Mouse (Mus musculus) neural tube, embryonic 13.5 days (tissue): ENCODE data around the gene Fmo2. TPM values are rescaled to one million over a fixed set of nuclear protein-coding genes. Genes with fewer than 3 reads are reported as not detected.

Experiments used
- ATAC-seq: fragments of 200-750 bp; cut with Nextera tagmentation; 2 replicates; pipeline ENCODE4 v1.8.0; 2017; ENCODE audit warnings: low read depth, mild to moderate bottlenecking, moderate TSS enrichment, moderate library complexity
- H3K27ac ChIP-seq: fragments of 300-500 bp; sonication (generic); replicated peaks from 2 replicates; pipeline ENCODE4 v1.5.1; 2015; ENCODE audit warnings: moderate library complexity, mild to moderate bottlenecking, inconsistent platforms
- H3K27me3 ChIP-seq: fragments of 300-500 bp; sonication (generic); 2 replicates; pipeline ENCODE4 v1.6.1; 2015; ENCODE audit warnings: mild to moderate bottlenecking, inconsistent platforms
- H3K36me3 ChIP-seq: fragments of 300-500 bp; sonication (generic); 2 replicates; pipeline ENCODE4 v1.6.1; 2015; ENCODE audit warnings: mild to moderate bottlenecking, inconsistent platforms
- H3K4me1 ChIP-seq: fragments of 300-500 bp; sonication (generic); replicated peaks from 2 replicates; pipeline ENCODE4 v1.6.1; 2015; ENCODE audit warnings: inconsistent platforms
- H3K4me2 ChIP-seq: fragments of 300-500 bp; sonication (generic); 2 replicates; pipeline ENCODE4 v1.6.1; 2015; ENCODE audit warnings: inconsistent platforms, mild to moderate bottlenecking, moderate library complexity
- H3K4me3 ChIP-seq: fragments of 300-500 bp; sonication (generic); 2 replicates; pipeline ENCODE4 v1.5.1; 2015; ENCODE audit warnings: mild to moderate bottlenecking, inconsistent platforms
- H3K9ac ChIP-seq: fragments of 300-500 bp; sonication (generic); 2 replicates; pipeline ENCODE4 v1.6.1; 2015; ENCODE audit warnings: moderate library complexity, mild to moderate bottlenecking, inconsistent platforms
- H3K9me3 ChIP-seq: fragments of 300-500 bp; sonication (generic); 2 replicates; pipeline ENCODE4 v1.6.1; 2016; ENCODE audit warnings: inconsistent platforms
- WGBS: fragments of 180-500 bp; shearing (Covaris S2); methylation state at CpG from one replicate; pipeline ENCODE4 v1.1.7; 2015; 5-methylcytosine and 5-hydroxymethylcytosine counted together
- polyA plus RNA-seq: library from polyadenylated mRNA; unstranded; fragments of >200 nt; fragmentation: Nextera tagmentation; extraction: Ambion mirVana; gene quantifications from 2 replicates; pipeline ENCODE4 v1.2.1, GENCODE M21; 2015

The Fmo2 gene
- polyA plus RNA-seq, 1 experiment from 2014 or later = 2.2 TPM

DNA sequence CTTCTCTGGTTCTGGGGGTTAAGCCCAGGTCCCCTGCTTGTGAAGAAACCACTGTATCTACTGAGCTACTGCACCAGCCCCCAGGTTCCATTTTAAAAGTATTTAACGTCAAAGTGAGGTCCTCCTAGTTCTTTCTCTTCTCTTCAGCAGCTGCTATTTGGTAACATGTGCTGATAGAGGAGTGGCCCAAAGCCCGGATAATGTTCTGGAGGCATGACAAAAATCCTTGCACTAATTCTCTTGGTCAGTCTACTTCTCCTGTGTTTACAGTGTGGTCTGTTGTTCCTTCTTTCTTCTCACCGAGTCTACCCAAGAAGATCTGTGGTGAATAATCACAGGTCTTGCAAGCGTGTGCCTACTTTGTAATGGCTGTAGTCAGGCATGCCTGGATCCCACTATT, 15.8 kb downstream of the Fmo2 start:
- 84% methylated on average over 4 of the region's 4 CpGs for WGBS
- Histone ChIP-seq H3K27ac (no peak overlapping the region), H3K4me2 (no peak overlapping the region), H3K4me1 (no peaks in the 10 kb centered on the region), H3K9ac (no peak overlapping the region), H3K9me3 (no peaks in the 10 kb centered on the region), H3K4me3 (no peak overlapping the region), H3K27me3 (no peaks in the 10 kb centered on the region), H3K36me3 (no peaks in the 10 kb centered on the region)
- ATAC-seq = no peak

DNA sequence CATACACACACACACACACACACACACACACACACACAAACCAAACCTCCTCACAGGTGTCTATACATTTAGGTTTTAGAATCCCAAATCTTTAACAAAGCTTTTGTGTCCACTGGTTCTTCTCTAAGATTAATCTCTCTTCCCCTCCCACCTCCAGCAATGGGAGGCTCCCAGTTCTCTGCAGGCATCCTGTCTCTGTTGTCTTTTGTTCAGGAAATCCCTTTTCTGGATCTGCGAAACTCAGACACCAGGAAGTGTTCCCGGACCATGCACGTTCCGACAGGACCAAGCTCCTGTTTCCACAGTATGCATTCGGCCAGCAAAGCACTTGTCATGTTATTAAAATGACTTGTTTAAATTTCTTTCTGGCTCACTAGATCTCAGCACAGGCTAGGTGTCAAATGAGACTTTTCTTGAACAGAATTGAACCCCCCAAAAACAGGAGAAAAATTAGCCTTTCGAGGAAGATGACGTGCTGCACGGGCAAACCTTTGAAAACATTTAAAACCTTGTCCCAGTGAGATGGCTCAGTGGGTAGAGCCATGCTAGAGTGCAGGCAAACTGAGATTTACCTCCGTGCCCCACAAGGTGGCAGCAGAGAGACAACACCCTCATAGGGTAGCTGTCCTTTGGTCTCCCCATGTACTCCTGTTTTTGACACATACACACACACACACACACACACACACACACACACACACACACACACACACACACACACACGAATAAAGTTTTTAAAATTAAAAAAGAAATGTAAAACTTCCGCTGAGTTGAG, 18.7 kb downstream of the Fmo2 start:
- Histone ChIP-seq H3K9me3 (no peaks in the 10 kb centered on the region), H3K27me3 (no peaks in the 10 kb centered on the region), H3K4me3 (no peak overlapping the region), H3K36me3 (no peaks in the 10 kb centered on the region), H3K27ac (no peak overlapping the region), H3K9ac (no peak overlapping the region), H3K4me1 (no peaks in the 10 kb centered on the region), H3K4me2 (no peak overlapping the region)
- ATAC-seq = no peak
- WGBS = 56% methylated on average over 11 of the region's 11 CpGs

DNA sequence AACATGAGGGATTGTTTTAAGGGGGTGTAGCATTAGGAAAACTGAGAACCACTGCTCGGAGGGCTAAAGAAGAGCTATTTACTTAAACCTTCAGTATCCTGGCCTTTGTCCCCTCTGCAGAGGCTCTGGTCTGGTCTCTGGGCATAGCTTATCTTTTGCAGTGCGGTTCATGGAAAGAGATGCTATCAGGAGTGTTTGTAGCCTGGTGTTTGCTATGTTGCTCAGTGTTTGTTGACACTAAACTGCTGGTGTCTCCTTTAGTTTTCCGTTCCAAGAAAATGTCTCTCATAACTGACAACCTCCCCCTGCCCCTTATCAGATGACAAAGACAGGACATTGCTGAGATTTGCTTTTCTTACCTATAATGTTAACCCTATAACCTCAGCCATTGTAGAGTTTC, 23.4 kb downstream of the Fmo2 start:
- H3K9me3 ChIP-seq = no peaks in the 10 kb centered on the region
- ATAC-seq = no peak

DNA sequence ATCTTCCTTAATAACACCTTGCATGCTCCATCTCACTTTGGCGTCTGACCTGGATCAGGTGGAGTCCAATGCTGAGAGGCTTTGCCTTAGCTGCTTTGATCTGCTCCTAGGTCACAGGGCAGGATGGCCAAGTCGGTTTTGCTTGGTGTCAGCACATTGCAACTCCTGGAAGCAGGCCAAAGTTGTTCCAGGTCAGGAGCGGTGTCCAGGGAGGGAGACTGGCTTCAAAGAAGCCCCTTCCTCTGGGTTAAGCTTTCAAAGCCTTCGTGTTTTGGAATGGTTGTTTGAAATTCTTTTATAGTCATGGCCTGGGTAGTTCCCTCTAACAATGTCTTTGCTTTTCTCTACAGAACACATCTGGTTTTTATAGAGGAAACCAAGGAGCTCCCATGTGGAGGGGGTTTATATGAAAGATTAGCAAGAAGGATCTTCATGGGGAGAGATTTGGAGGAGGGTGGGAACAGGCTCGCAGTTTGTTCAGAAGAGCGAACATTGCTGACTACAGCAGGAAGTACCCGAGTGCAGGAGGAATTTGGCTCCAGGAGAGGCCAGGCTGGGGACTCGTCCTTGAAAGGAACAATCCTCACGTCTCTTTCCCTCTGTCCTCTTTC, 26.7 kb downstream of the Fmo2 start:
- Histone ChIP-seq H3K36me3 (no peaks in the 10 kb centered on the region), H3K4me3 (no peak overlapping the region), H3K9me3 (0 out of 2 replicates have a peak, but pooled peaks cover 4% of the 10 kb centered on the region), H3K27me3 (no peaks in the 10 kb centered on the region), H3K4me2 (no peak overlapping the region), H3K27ac (peak overlapping the region; percentile 28; the same call in 1 of the 2 replicates), H3K9ac (no peak overlapping the region), H3K4me1 (no peaks in the 10 kb centered on the region)
- WGBS = 72% methylated on average over 9 of the region's 9 CpGs
- no peak for ATAC-seq

More for the DNA sequence above, 23.4 kb downstream of the Fmo2 start:
- no peak overlapping the region for H3K4me2 ChIP-seq
- 87% methylated on average over 3 of the region's 3 CpGs for WGBS
- H3K27me3 ChIP-seq = no peaks in the 10 kb centered on the region
- no peaks in the 10 kb centered on the region for H3K36me3 ChIP-seq
- no peaks in the 10 kb centered on the region for H3K4me1 ChIP-seq
- no peak overlapping the region for H3K4me3 ChIP-seq
- no peak overlapping the region for H3K27ac ChIP-seq
- H3K9ac ChIP-seq = no peak overlapping the region

DNA sequence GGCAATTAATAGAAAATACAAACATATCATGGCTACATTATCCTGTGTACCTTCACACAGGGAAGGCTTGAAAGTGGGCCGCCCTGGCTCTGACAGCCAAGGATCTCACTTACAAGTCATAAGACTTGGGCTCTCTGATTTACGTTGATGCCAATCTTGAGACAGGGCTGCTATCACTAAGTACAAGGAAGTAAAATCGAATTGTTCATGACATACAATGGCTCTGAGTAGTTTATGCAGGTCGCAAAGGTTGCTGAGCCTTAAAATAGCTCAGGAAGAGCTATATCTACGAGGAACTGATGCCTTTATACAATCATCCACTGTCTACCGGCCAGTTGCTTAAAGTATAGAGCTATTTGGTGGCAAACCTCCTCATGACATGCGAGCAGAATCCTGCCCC, 27.5 kb downstream of the Fmo2 start:
- Histone ChIP-seq H3K4me2 (no peak overlapping the region), H3K9me3 (0 out of 2 replicates have a peak, but pooled peaks cover 4% of the 10 kb centered on the region)
- 79% methylated on average over 7 of the region's 7 CpGs for WGBS

DNA sequence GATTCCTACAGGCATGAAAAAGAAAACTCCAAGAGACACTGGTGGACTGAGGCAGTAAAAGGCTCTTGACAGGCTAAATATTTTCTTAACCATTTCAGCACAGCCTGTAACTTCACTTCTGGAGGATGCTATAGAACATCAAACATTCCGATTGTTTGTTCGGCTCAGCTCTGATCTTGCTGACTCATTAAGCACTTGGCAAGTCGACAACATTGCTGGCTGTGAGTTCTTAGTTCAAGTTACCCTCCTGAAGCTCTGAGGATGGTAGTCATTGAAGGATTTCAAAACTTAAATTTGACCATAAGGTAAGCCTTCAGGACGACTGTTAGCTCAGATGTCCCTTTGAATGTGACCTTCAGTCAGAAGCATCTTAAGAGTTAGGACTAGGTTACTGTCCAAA, 31.1 kb downstream of the Fmo2 start:
- ATAC-seq = no peak
- no peak overlapping the region for H3K27ac ChIP-seq
- no peak overlapping the region for H3K4me3 ChIP-seq
- H3K4me2 ChIP-seq = no peak overlapping the region
- no peaks in the 10 kb centered on the region for H3K27me3 ChIP-seq
- H3K36me3 ChIP-seq = no peaks in the 10 kb centered on the region
- peaks cover 2% of the 10 kb centered on the region; the same call in 1 of the 2 replicates for H3K4me1 ChIP-seq
- H3K9ac ChIP-seq = no peak overlapping the region
- WGBS = 89% methylated on average over 4 of the region's 4 CpGs
- 0 out of 2 replicates have a peak, but pooled peaks cover 4% of the 10 kb centered on the region for H3K9me3 ChIP-seq

More for the DNA sequence above, 27.5 kb downstream of the Fmo2 start:
- no peak for ATAC-seq
- Histone ChIP-seq H3K9ac (no peak overlapping the region), H3K4me3 (no peak overlapping the region), H3K4me1 (no peaks in the 10 kb centered on the region), H3K27me3 (no peaks in the 10 kb centered on the region), H3K27ac (no peak overlapping the region), H3K36me3 (no peaks in the 10 kb centered on the region)

DNA sequence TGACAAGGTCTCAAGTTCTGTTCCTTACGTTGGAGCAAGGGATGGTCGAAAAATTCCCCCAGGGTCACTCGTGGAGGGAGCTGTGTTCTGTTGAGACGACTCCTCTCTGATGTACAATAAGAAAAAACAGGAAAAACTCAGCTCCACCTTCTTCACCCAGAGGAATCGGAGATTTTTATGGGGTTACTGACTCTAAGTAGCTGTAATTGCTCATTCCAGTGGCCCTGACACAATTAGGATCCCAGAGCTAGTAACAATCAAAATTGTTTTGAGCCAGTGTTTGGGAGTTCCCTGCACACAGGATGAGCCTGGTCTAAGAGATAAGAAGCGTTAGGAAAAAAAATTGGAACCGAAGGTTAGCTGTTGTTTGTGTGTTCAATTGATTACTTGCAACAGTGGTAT, 32.2 kb downstream of the Fmo2 start, which contains the start of gene Fmo1:
Gene Fmo1, minus strand, starts transcription at position 331 of the 402 bp plus-strand sequence.
- no peaks in the 10 kb centered on the region for H3K27me3 ChIP-seq
- H3K36me3 ChIP-seq = no peaks in the 10 kb centered on the region
- no peak for ATAC-seq
- H3K9me3 ChIP-seq = 0 out of 2 replicates have a peak, but pooled peaks cover 4% of the 10 kb centered on the region
- WGBS = 36% methylated on average over 7 of the region's 7 CpGs
- no peak within 1 kb of the TSS for H3K27ac ChIP-seq
- no peak within 1 kb of the TSS for H3K4me2 ChIP-seq
- H3K9ac ChIP-seq = no peak within 1 kb of the TSS
- H3K4me1 ChIP-seq = peaks cover 5% of the 10 kb centered on the region; the same call in 1 of the 2 replicates
- no peak within 1 kb of the TSS for H3K4me3 ChIP-seq

DNA sequence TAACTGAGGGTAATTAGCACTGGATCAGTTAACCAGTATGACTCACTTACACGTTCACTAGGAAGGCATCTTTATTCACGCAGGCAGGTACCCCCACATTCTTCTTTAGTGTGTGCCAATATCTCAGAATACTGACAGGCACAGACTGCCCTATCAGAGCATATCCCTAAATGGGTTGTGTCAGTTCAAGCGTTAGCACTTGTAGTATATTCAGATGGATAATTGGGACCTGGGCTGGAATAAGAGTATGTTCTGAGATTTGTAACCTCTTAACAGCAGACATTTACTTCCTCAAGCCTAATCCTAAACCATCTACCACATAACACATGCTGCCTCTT, 33.1 kb downstream of the Fmo2 start:
- WGBS = 84% methylated on average over 3 of the region's 3 CpGs
- ATAC-seq = no peak
- no peaks in the 10 kb centered on the region for H3K36me3 ChIP-seq

DNA sequence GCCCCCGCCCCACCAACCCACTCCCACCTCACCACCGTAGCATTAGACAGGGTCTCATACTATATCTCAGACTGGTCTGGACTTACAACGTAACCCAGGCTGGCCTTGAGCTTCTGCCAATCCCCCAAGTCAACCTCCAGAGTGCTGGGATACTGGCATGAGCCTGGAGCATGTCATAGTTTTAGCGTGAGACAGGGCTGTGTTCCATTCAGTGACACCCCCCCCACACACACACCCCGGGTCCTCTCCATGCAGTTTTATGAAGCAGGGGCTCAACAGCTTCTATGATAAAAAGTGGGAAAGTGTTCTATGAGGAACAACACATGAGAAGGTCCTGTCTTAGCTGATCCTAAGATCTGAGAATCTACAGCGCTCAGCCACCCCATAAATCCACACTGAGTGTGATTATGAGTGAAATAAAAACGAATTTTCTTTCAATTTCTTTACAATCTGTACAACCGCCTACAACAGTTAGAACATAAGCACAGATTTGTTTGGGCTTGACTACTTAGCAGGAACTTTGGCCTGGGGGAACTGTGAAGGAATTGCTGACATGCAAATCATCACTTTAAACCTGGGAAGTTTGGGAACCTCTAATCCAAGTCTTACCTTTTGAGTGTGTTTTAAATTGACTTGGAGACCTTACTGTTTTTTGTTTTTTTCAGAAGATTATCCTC, 33.6 kb downstream of the Fmo2 start:
- Histone ChIP-seq H3K9ac (no peak overlapping the region), H3K4me3 (no peak overlapping the region), H3K27me3 (no peaks in the 10 kb centered on the region), H3K4me1 (peaks cover 8% of the 10 kb centered on the region), H3K27ac (no peak overlapping the region), H3K9me3 (0 out of 2 replicates have a peak, but pooled peaks cover 4% of the 10 kb centered on the region), H3K36me3 (no peaks in the 10 kb centered on the region), H3K4me2 (no peak overlapping the region)
- WGBS = 88% methylated on average over 8 of the region's 8 CpGs
- no peak for ATAC-seq

More for the DNA sequence above, 33.1 kb downstream of the Fmo2 start:
- Histone ChIP-seq H3K9me3 (0 out of 2 replicates have a peak, but pooled peaks cover 4% of the 10 kb centered on the region), H3K4me3 (no peak overlapping the region), H3K27ac (no peak overlapping the region), H3K4me2 (no peak overlapping the region), H3K4me1 (peaks cover 5% of the 10 kb centered on the region; the same call in 1 of the 2 replicates), H3K27me3 (no peaks in the 10 kb centered on the region), H3K9ac (no peak overlapping the region)

DNA sequence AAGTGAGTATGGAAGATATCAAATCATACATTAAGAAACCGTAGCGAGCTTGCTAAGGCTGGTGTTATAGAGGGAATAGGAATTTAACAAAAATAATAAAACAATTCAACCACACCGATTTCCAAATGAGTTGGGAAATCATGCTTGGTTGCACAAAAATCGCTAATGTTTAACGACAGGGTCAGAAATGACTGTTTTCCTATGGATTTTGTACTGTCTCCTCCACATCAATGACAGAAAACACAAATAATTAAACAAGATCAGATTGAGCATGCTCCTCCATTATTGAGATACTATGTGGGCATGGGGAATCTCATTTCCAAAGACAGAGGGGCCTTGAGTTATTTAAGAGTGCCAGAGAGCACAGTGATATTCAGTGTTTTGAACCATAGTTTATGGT, 34.2 kb downstream of the Fmo2 start:
- peaks cover 10% of the 10 kb centered on the region for H3K4me1 ChIP-seq
- no peak overlapping the region for H3K4me3 ChIP-seq
- H3K27ac ChIP-seq = no peak overlapping the region
- H3K9ac ChIP-seq = no peak overlapping the region
- 0 out of 2 replicates have a peak, but pooled peaks cover 4% of the 10 kb centered on the region for H3K9me3 ChIP-seq
- H3K27me3 ChIP-seq = no peaks in the 10 kb centered on the region
- no peak overlapping the region for H3K4me2 ChIP-seq
- no peaks in the 10 kb centered on the region for H3K36me3 ChIP-seq
- 96% methylated on average over 5 of the region's 5 CpGs for WGBS
- no peak for ATAC-seq

DNA sequence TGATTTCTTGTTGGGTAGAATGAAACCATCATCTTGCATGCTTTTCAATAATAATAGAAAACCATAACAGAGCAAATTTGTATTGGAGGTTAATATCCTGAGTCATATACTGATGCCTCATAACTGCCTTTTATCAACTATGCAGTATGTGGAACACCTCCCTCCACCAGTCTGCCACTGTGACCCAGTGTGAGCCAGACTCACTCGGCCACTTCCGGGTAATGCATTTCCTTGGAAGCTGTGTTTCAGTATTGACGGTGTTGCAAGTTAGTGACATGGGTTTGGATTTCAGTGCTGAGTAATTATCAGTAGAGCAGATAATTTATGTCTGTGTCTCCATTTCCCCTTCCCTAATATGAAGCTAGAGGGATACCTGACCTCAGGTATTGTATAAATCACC, 34.9 kb downstream of the Fmo2 start:
- Histone ChIP-seq H3K36me3 (no peaks in the 10 kb centered on the region), H3K27me3 (no peaks in the 10 kb centered on the region), H3K4me2 (no peak overlapping the region), H3K4me3 (no peak overlapping the region), H3K27ac (no peak overlapping the region), H3K4me1 (peaks cover 17% of the 10 kb centered on the region), H3K9ac (no peak overlapping the region), H3K9me3 (0 out of 2 replicates have a peak, but pooled peaks cover 2% of the 10 kb centered on the region)
- ATAC-seq = no peak
- 88% methylated on average over 3 of the region's 3 CpGs for WGBS

DNA sequence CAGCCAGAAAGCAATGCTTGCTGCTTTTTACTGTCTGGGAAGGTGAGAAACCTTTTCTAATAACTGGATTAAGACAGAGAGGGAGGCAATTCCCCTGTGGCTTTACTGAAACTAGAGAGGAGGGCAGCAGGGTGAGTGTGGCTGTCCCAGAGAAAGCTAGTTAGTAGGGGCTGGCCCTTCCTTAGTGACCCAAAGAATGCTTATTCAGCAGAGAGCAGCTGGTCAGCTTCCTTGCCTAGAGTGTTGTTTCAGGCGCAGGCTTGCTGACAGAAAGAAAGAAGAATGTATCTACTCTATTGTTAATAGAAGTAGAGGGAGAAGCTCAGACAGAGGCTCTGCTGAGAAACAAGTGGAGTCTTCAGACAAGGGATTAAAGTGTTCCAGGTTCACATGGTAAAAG, 36.2 kb downstream of the Fmo2 start:
- no peaks in the 10 kb centered on the region for H3K36me3 ChIP-seq
- no peaks in the 10 kb centered on the region for H3K27me3 ChIP-seq
- H3K4me2 ChIP-seq = no peak overlapping the region
- H3K27ac ChIP-seq = 0 out of 2 replicates have a peak overlapping the region, but pooled peaks have one; percentile 13
- H3K9me3 ChIP-seq = no peaks in the 10 kb centered on the region
- no peak overlapping the region for H3K9ac ChIP-seq
- no peak for ATAC-seq
- peaks cover 17% of the 10 kb centered on the region for H3K4me1 ChIP-seq
- no peak overlapping the region for H3K4me3 ChIP-seq
- WGBS = 15% methylated on average over 1 of the region's 1 CpGs
